Mouse (Mus musculus): ENCODE results near the gene Wrap73. TPM values are rescaled to one million over a fixed set of nuclear protein-coding genes. Genes with fewer than 3 reads are reported as not detected.

The Wrap73 gene
- polyA plus RNA-seq (2014; fragmentation: Nextera tagmentation; extraction: Ambion mirVana), result 43.2 and 45.6 TPM in 2 replicates

DNA sequence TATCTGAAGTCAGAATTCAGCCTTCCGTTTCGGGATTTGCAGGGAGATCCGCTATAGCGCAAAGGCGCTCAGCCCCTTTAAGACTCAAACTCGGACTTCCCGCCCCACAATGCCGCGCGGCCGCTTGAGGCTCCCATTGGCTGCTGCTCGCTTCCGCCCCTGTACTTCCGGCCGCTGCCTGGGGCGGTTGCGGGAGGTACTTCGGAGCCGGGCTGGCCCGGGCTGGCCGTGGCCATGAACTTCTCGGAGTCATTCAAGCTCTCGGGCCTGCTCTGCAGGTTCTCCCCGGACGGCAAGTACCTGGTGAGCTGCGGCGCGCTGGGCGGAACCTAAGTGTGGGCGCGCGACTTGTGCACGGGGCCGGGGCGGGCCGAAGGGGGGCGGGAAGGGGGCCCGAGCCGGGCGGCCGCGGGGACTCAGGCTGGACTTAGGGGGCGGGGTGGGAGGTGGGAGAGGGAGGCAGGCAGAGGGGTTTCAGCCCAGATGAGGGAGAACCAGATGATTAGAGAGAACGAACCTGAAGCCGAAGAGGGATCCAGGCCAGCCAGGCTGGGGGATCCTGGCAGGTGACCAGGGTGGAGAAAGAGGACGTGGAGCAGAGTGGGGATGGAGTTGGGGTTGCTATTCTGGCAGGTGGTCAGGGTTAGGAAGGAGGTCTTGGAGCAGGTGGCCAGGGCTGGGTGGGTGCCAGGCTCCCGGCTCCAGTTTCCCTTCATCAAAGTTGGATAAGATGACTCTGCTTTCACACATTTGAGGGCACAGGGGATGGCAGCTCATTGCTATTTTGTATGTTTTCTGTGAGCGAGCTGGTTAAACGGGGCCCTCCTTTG, at the start of gene Wrap73:
Wrap73 (plus strand) TSS at position 162 of the 830 bp plus-strand sequence.
- peak within 1 kb of the TSS; percentile 75 for H3K9ac ChIP-seq (replicated peaks; ENCODE audit: low read length)
- peaks cover 22% of the 10 kb centered on the region; the same call in 1 of the 2 replicates for H3K4me1 ChIP-seq (ENCODE audit: control insufficient read depth, insufficient read depth, low read length)
- peaks cover 44% of the 10 kb centered on the region for H3K27me3 ChIP-seq (ENCODE audit: control insufficient read depth, insufficient read depth, low read length)
- peak within 1 kb of the TSS; percentile 74 for H3K27ac ChIP-seq (replicated peaks; ENCODE audit: low read depth, low read length)
- no peaks in the 10 kb centered on the region for H3K9me3 ChIP-seq (ENCODE audit: control insufficient read depth, low read length)
- DNase-seq, result peak; percentile 97
- ATAC-seq (ENCODE audit: low FRiP score, low TSS enrichment), result peak; percentile 90
- 2% methylated on average over 49 of the region's 49 CpGs for WGBS
- peak within 1 kb of the TSS; percentile 77 for H3K4me3 ChIP-seq (replicated peaks; ENCODE audit: low read depth, low read length)
- H3K4me2 ChIP-seq (ENCODE audit: low read length), result peak within 1 kb of the TSS; percentile 89
- peaks cover 17% of the 10 kb centered on the region for H3K36me3 ChIP-seq (ENCODE audit: control insufficient read depth, insufficient read depth, low read length)

DNA sequence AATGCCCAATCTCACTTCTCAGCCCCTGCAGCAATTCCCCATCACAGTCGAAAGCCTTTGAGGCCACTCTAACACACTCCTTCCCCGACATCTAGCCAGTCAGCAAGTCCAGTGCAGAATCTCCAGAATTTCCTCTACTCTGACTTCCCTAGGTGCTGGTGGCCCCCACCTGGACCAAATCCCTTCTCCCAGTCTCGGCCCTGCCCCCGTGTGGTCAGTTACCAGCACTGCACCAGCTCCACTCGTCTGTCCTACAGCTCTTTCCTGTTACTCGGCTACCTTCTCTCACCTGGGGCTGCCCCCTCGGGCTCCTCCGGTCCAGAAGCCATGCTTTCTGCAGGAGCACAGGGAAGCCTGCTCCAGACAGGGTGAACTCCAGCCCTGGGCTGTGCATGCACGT, 49.0 kb upstream of the Wrap73 start:
- H3K27ac ChIP-seq (replicated peaks; ENCODE audit: low read depth, low read length), result no peak overlapping the region
- H3K9me3 ChIP-seq (ENCODE audit: control insufficient read depth, low read length), result no peaks in the 10 kb centered on the region
- H3K27me3 ChIP-seq (ENCODE audit: control insufficient read depth, insufficient read depth, low read length), result no peaks in the 10 kb centered on the region
- H3K9ac ChIP-seq (replicated peaks; ENCODE audit: low read length), result no peak overlapping the region
- H3K4me2 ChIP-seq (ENCODE audit: low read length), result no peak overlapping the region
- no peak for ATAC-seq (ENCODE audit: low FRiP score, low TSS enrichment)
- no peaks in the 10 kb centered on the region for H3K36me3 ChIP-seq (ENCODE audit: control insufficient read depth, insufficient read depth, low read length)
- no peak overlapping the region for H3K4me3 ChIP-seq (replicated peaks; ENCODE audit: low read depth, low read length)
- no peak for DNase-seq
- 24% methylated on average over 9 of the region's 9 CpGs for WGBS
- H3K4me1 ChIP-seq (ENCODE audit: control insufficient read depth, insufficient read depth, low read length), result no peaks in the 10 kb centered on the region

DNA sequence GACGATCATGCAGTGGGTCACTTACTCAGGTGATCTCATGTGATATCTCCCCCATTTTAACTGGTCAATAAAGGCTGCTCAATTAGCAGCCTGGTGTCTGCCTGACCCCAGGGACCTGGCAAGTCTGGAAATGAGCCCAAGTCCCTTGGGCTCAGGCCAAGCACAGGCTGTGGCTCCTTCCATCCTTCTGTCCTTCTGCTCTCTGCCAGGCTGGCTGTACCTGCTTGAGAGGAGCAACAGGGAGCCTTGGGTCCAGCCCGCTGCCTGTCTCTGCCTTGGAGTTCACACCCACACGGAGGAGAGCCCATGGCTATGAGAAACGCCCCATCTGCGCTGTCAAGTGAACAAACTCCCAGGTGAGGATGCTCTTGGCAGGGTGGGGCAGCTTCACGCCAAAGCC, 46.1 kb upstream of the Wrap73 start:
- Histone ChIP-seq H3K9me3 (ENCODE audit: control insufficient read depth, low read length) (no peaks in the 10 kb centered on the region), H3K4me1 (ENCODE audit: control insufficient read depth, insufficient read depth, low read length) (no peaks in the 10 kb centered on the region), H3K27ac (replicated peaks; ENCODE audit: low read depth, low read length) (no peak overlapping the region), H3K27me3 (ENCODE audit: control insufficient read depth, insufficient read depth, low read length) (no peaks in the 10 kb centered on the region), H3K36me3 (ENCODE audit: control insufficient read depth, insufficient read depth, low read length) (no peaks in the 10 kb centered on the region), H3K9ac (replicated peaks; ENCODE audit: low read length) (no peak overlapping the region), H3K4me3 (replicated peaks; ENCODE audit: low read depth, low read length) (no peak overlapping the region), H3K4me2 (ENCODE audit: low read length) (no peak overlapping the region)
- no peak for DNase-seq
- WGBS, result 27% methylated on average over 6 of the region's 6 CpGs
- no peak for ATAC-seq (ENCODE audit: low FRiP score, low TSS enrichment)

DNA sequence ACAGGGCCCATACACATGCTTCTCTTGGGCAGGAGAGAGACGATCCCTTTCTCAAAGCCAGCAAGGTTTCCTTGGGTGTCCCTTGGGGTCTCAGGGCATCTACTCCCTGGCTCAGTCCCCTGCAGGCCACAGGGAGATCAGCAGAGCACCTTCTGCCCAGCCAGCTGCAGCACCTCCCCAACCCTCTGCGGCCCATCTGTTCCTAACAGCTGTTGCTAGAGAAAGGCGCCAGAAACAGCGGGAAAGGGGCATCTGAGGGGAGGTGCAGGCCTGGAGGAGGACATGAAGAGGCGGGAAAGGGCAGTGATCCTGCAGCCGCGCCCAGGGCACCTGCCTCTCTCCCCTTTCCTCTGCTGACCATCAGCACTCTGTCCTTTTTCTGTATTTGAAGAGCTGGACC, 42.8 kb upstream of the Wrap73 start:
- Histone ChIP-seq H3K27ac (replicated peaks; ENCODE audit: low read depth, low read length) (no peak overlapping the region), H3K4me1 (ENCODE audit: control insufficient read depth, insufficient read depth, low read length) (no peaks in the 10 kb centered on the region), H3K4me3 (replicated peaks; ENCODE audit: low read depth, low read length) (no peak overlapping the region), H3K27me3 (ENCODE audit: control insufficient read depth, insufficient read depth, low read length) (peaks cover 8% of the 10 kb centered on the region; the same call in 1 of the 2 replicates), H3K9ac (replicated peaks; ENCODE audit: low read length) (no peak overlapping the region), H3K4me2 (ENCODE audit: low read length) (no peak overlapping the region), H3K9me3 (ENCODE audit: control insufficient read depth, low read length) (no peaks in the 10 kb centered on the region), H3K36me3 (ENCODE audit: control insufficient read depth, insufficient read depth, low read length) (no peaks in the 10 kb centered on the region)
- DNase-seq, result no peak
- no peak for ATAC-seq (ENCODE audit: low FRiP score, low TSS enrichment)
- 60% methylated on average over 7 of the region's 7 CpGs for WGBS

DNA sequence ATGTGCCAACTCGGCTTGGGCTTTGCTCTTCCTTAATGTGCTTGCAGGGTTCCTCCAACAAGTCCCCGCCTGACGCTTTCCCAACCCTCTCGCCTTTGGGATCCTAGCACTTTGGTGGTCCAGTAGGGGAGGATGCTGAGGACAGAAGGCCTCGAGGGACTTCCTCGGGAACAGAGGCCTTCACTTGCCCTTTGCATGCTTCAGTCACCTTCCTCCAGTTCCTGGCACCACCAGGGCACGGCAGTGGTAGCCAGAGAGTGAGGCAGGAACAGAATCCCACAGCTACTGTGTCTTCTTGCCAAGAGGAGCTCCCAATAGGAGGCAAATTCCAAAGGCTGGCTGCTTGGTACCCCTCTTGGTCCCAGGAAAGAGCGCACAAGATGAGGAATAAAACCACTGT, 38.8 kb upstream of the Wrap73 start:
- WGBS, result 82% methylated on average over 8 of the region's 8 CpGs
- no peak for DNase-seq
- H3K27me3 ChIP-seq (ENCODE audit: control insufficient read depth, insufficient read depth, low read length), result peaks cover 8% of the 10 kb centered on the region; the same call in 1 of the 2 replicates
- 0 out of 2 replicates have a peak, but pooled peaks cover 5% of the 10 kb centered on the region for H3K4me1 ChIP-seq (ENCODE audit: control insufficient read depth, insufficient read depth, low read length)
- H3K36me3 ChIP-seq (ENCODE audit: control insufficient read depth, insufficient read depth, low read length), result no peaks in the 10 kb centered on the region
- no peak overlapping the region for H3K9ac ChIP-seq (replicated peaks; ENCODE audit: low read length)
- no peaks in the 10 kb centered on the region for H3K9me3 ChIP-seq (ENCODE audit: control insufficient read depth, low read length)
- no peak for ATAC-seq (ENCODE audit: low FRiP score, low TSS enrichment)
- H3K4me2 ChIP-seq (ENCODE audit: low read length), result no peak overlapping the region
- H3K27ac ChIP-seq (replicated peaks; ENCODE audit: low read depth, low read length), result no peak overlapping the region
- H3K4me3 ChIP-seq (replicated peaks; ENCODE audit: low read depth, low read length), result no peak overlapping the region

DNA sequence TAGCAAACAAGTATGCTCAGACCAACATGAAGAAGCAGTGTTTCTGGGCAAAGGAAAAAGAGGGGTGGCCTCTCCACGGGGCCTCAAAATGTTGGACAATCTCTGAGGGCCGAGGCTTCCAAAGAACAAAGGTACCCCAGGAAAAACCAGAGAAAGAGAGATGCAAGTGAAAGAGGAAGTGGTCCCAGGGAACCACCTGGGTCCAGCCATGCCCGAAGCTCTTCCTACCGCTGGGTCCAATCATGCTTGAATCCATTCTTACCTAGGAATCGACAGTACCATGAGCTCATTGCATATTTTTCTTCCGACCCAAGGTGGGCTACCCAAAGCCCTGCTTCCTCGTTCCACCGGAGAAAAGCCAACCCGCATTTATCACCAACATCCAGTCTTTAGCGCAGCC, 38.3 kb upstream of the Wrap73 start:
- H3K4me1 ChIP-seq (ENCODE audit: control insufficient read depth, insufficient read depth, low read length), result 0 out of 2 replicates have a peak, but pooled peaks cover 5% of the 10 kb centered on the region
- DNase-seq (no peak), ATAC-seq (ENCODE audit: low FRiP score, low TSS enrichment) (no peak)
- no peak overlapping the region for H3K9ac ChIP-seq (replicated peaks; ENCODE audit: low read length)
- H3K4me2 ChIP-seq (ENCODE audit: low read length), result no peak overlapping the region
- WGBS, result 94% methylated on average over 10 of the region's 10 CpGs
- no peaks in the 10 kb centered on the region for H3K36me3 ChIP-seq (ENCODE audit: control insufficient read depth, insufficient read depth, low read length)
- no peaks in the 10 kb centered on the region for H3K9me3 ChIP-seq (ENCODE audit: control insufficient read depth, low read length)
- H3K27me3 ChIP-seq (ENCODE audit: control insufficient read depth, insufficient read depth, low read length), result peaks cover 8% of the 10 kb centered on the region; the same call in 1 of the 2 replicates
- H3K27ac ChIP-seq (replicated peaks; ENCODE audit: low read depth, low read length), result no peak overlapping the region
- H3K4me3 ChIP-seq (replicated peaks; ENCODE audit: low read depth, low read length), result no peak overlapping the region

DNA sequence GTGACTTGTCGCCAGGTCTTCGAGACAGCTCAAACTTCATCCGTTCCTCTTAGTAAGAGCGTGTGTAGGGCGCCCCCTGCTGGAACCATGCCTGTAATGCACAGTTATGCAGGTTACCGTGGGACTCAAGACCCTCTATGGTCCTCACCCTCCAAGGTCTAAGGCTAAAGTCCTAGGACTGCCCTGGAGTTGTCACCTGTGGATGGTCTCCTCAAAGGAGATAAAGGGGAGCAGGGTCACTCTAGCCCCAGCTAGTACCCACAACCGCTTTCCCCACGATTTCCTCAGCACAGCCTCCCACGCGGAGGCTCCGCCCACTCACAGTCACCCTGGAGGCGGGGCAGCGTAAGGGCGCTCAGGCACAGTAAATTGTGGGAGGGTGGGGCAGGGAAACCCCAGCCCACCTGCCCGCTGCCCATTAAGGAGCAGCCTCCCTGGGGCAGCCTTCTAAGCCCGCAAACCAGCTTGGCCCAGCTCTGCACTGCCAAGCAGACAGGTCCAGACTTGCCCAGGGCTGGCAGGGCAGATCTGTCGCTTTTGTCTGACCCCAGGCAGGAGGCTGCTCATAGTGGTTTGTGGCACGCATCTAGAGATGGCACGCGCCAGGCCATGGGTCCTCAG, 36.7 kb upstream of the Wrap73 start:
- Histone ChIP-seq H3K4me2 (ENCODE audit: low read length) (peak overlapping the region; percentile 21; the same call in 1 of the 2 replicates), H3K4me1 (ENCODE audit: control insufficient read depth, insufficient read depth, low read length) (0 out of 2 replicates have a peak, but pooled peaks cover 5% of the 10 kb centered on the region), H3K9me3 (ENCODE audit: control insufficient read depth, low read length) (no peaks in the 10 kb centered on the region), H3K27me3 (ENCODE audit: control insufficient read depth, insufficient read depth, low read length) (peaks cover 8% of the 10 kb centered on the region; the same call in 1 of the 2 replicates), H3K9ac (replicated peaks; ENCODE audit: low read length) (no peak overlapping the region), H3K36me3 (ENCODE audit: control insufficient read depth, insufficient read depth, low read length) (no peaks in the 10 kb centered on the region), H3K27ac (replicated peaks; ENCODE audit: low read depth, low read length) (no peak overlapping the region), H3K4me3 (replicated peaks; ENCODE audit: low read depth, low read length) (no peak overlapping the region)
- ATAC-seq (ENCODE audit: low FRiP score, low TSS enrichment) (no peak), DNase-seq (peak; percentile 80)
- 28% methylated on average over 20 of the region's 20 CpGs for WGBS

DNA sequence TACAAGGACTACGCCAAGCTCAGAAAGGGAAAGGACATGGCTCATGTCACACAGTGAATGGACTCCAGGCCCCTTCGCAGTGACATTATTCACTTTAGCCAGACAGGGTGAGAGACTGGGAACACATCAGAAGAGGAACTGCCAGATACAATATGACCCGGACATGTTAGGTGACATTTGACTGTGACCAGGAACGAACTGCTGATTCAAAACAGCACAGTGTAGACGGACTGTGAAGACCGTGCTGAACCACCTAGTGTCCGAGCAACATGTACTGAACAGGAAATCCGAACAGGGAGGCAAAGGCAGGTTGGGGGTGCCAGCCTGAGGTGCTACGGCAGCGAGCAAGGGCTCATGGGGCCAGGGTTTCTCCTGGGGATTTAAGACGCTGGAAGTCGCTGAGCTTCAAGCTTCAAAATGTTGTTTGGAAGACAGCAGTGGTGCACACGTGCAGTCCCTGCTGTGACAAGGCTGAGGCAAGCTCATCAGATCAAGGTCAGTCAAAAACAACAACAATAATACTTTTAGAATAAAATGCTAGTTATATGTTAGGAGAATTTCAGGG, 35.6 kb upstream of the Wrap73 start:
- 78% methylated on average over 13 of the region's 13 CpGs for WGBS
- H3K27me3 ChIP-seq (ENCODE audit: control insufficient read depth, insufficient read depth, low read length), result peaks cover 8% of the 10 kb centered on the region; the same call in 1 of the 2 replicates
- no peak overlapping the region for H3K4me2 ChIP-seq (ENCODE audit: low read length)
- no peaks in the 10 kb centered on the region for H3K9me3 ChIP-seq (ENCODE audit: control insufficient read depth, low read length)
- no peak overlapping the region for H3K9ac ChIP-seq (replicated peaks; ENCODE audit: low read length)
- H3K27ac ChIP-seq (replicated peaks; ENCODE audit: low read depth, low read length), result no peak overlapping the region
- no peak overlapping the region for H3K4me3 ChIP-seq (replicated peaks; ENCODE audit: low read depth, low read length)
- DNase-seq (no peak), ATAC-seq (ENCODE audit: low FRiP score, low TSS enrichment) (no peak)
- H3K36me3 ChIP-seq (ENCODE audit: control insufficient read depth, insufficient read depth, low read length), result no peaks in the 10 kb centered on the region
- 0 out of 2 replicates have a peak, but pooled peaks cover 5% of the 10 kb centered on the region for H3K4me1 ChIP-seq (ENCODE audit: control insufficient read depth, insufficient read depth, low read length)

Measured in midbrain, embryonic 14.5 days (tissue).